Mouse (Mus musculus): ENCODE data around the gene Raet1e.
"Not testable (repeated sequence)": the region's sequence is repeated elsewhere in the genome, so short reads cannot be mapped to it uniquely, and the experiment has no call there.

GRCm38 (mm10) chr10:22169116-22169515 lies 10.7 kb downstream of the Raet1e start:
- not testable (repeated sequence) for TF ChIP-seq CTCF (conservative IDR thresholded peaks at IDR 0.05; ENCODE audit: insufficient read depth, insufficient read length, low read depth, low read length); POLR2A (IDR thresholded peaks at IDR 0.05; ENCODE audit: low read depth, low read length)
